Mouse (Mus musculus): ENCODE results near the gene Susd3. TPM values are rescaled to one million over a fixed set of nuclear protein-coding genes. Genes with fewer than 3 reads are reported as not detected.
A peak's percentile ranks its signal among the peaks of the same experiment; 100 is the strongest.

Susd3 gene
- polyA plus RNA-seq, 1 experiment, result 7.9 TPM

GRCm38 (mm10) chr13:49192156-49192855 is 56.2 kb downstream of the Susd3 start:
- DNase-seq, result no peak
- Histone ChIP-seq H3K4me3 (replicated peaks; ENCODE audit: extremely low read depth, low read depth, low read length) (no peak overlapping the region), H3K4me1 (ENCODE audit: control insufficient read depth, insufficient read depth, low read length) (peaks cover 12% of the 10 kb centered on the region)
- WGBS, result 76% methylated on average over 16 of the region's 16 CpGs
- TF ChIP-seq POLR2A (IDR thresholded peaks at IDR 0.05; ENCODE audit: borderline replicate concordance, extremely low read depth, low read depth, low read length) (no peak), CTCF (IDR thresholded peaks at IDR 0.05; ENCODE audit: insufficient read depth, low read length) (no peak)

- no peak for DNase-seq
- TF ChIP-seq POLR2A (IDR thresholded peaks at IDR 0.05; ENCODE audit: borderline replicate concordance, extremely low read depth, low read depth, low read length) (no peak), CTCF (IDR thresholded peaks at IDR 0.05; ENCODE audit: insufficient read depth, low read length) (no peak)
- H3K4me3 ChIP-seq (replicated peaks; ENCODE audit: extremely low read depth, low read depth, low read length), result no peak overlapping the region
- H3K4me1 ChIP-seq (ENCODE audit: control insufficient read depth, insufficient read depth, low read length), result peaks cover 18% of the 10 kb centered on the region
- 72% methylated on average over 5 of the region's 5 CpGs for WGBS
Measured at GRCm38 (mm10) chr13:49191673-49192035, 56.9 kb downstream of the Susd3 start.

GRCm38 (mm10) chr13:49190876-49191672 is 57.4 kb downstream of the Susd3 start:
- Histone ChIP-seq H3K4me1 (ENCODE audit: control insufficient read depth, insufficient read depth, low read length) (peaks cover 21% of the 10 kb centered on the region), H3K4me3 (replicated peaks; ENCODE audit: extremely low read depth, low read depth, low read length) (no peak overlapping the region)
- no peak for DNase-seq
- WGBS, result 80% methylated on average over 7 of the region's 7 CpGs
- TF ChIP-seq CTCF (IDR thresholded peaks at IDR 0.05; ENCODE audit: insufficient read depth, low read length) (no peak), POLR2A (IDR thresholded peaks at IDR 0.05; ENCODE audit: borderline replicate concordance, extremely low read depth, low read depth, low read length) (no peak)

GRCm38 (mm10) chr13:49189970-49190870 is 58.3 kb downstream of the Susd3 start:
- WGBS, result 45% methylated on average over 12 of the region's 12 CpGs
- H3K4me3 ChIP-seq (replicated peaks; ENCODE audit: extremely low read depth, low read depth, low read length), result no peak overlapping the region
- no peak for TF ChIP-seq CTCF (IDR thresholded peaks at IDR 0.05; ENCODE audit: insufficient read depth, low read length)
- no peak for TF ChIP-seq POLR2A (IDR thresholded peaks at IDR 0.05; ENCODE audit: borderline replicate concordance, extremely low read depth, low read depth, low read length)
- peak; percentile 23 for DNase-seq
- peaks cover 21% of the 10 kb centered on the region for H3K4me1 ChIP-seq (ENCODE audit: control insufficient read depth, insufficient read depth, low read length)

GRCm38 (mm10) chr13:49188966-49189360 is 59.5 kb downstream of the Susd3 start:
- DNase-seq, result no peak
- WGBS, result 61% methylated on average over 2 of the region's 2 CpGs
- no peak overlapping the region for H3K4me3 ChIP-seq (replicated peaks; ENCODE audit: extremely low read depth, low read depth, low read length)
- TF ChIP-seq CTCF (IDR thresholded peaks at IDR 0.05; ENCODE audit: insufficient read depth, low read length), result no peak
- no peak for TF ChIP-seq POLR2A (IDR thresholded peaks at IDR 0.05; ENCODE audit: borderline replicate concordance, extremely low read depth, low read depth, low read length)
- peaks cover 21% of the 10 kb centered on the region for H3K4me1 ChIP-seq (ENCODE audit: control insufficient read depth, insufficient read depth, low read length)

- Histone ChIP-seq H3K4me1 (ENCODE audit: control insufficient read depth, insufficient read depth, low read length) (peaks cover 21% of the 10 kb centered on the region), H3K4me3 (replicated peaks; ENCODE audit: extremely low read depth, low read depth, low read length) (peak overlapping the region; percentile 70)
- DNase-seq, result no peak
- TF ChIP-seq POLR2A (IDR thresholded peaks at IDR 0.05; ENCODE audit: borderline replicate concordance, extremely low read depth, low read depth, low read length), result no peak
- WGBS, result 18% methylated on average over 15 of the region's 15 CpGs
Measured at GRCm38 (mm10) chr13:49188219-49188965, 60.1 kb downstream of the Susd3 start.

GRCm38 (mm10) chr13:49187288-49188218 is 61.0 kb downstream of the Susd3 start, which contains the start of gene Ninj1:
Ninj1 (plus strand) TSS chr13:49187485.
- peak within 1 kb of the TSS; percentile 70 for H3K4me3 ChIP-seq (replicated peaks; ENCODE audit: extremely low read depth, low read depth, low read length)
- peaks cover 21% of the 10 kb centered on the region for H3K4me1 ChIP-seq (ENCODE audit: control insufficient read depth, insufficient read depth, low read length)
- peak; percentile 83 for DNase-seq
- TF ChIP-seq CTCF (IDR thresholded peaks at IDR 0.05; ENCODE audit: insufficient read depth, low read length) (no peak), POLR2A (IDR thresholded peaks at IDR 0.05; ENCODE audit: borderline replicate concordance, extremely low read depth, low read depth, low read length) (peak; percentile 84)
- under 1% methylated on average over 84 of the region's 87 CpGs for WGBS

GRCm38 (mm10) chr13:49186798-49187287 is 61.7 kb downstream of the Susd3 start:
- H3K4me1 ChIP-seq (ENCODE audit: control insufficient read depth, insufficient read depth, low read length), result peaks cover 21% of the 10 kb centered on the region
- WGBS, result 16% methylated on average over 11 of the region's 11 CpGs
- H3K4me3 ChIP-seq (replicated peaks; ENCODE audit: extremely low read depth, low read depth, low read length), result peak overlapping the region; percentile 41
- no peak for DNase-seq
- TF ChIP-seq POLR2A (IDR thresholded peaks at IDR 0.05; ENCODE audit: borderline replicate concordance, extremely low read depth, low read depth, low read length) (no peak), CTCF (IDR thresholded peaks at IDR 0.05; ENCODE audit: insufficient read depth, low read length) (no peak)

Measured in lung, adult 2 months (tissue).